Mouse (Mus musculus): Measurements from ENCODE around the gene Magi2. TPM values are rescaled to one million over a fixed set of nuclear protein-coding genes. Genes with fewer than 3 reads are reported as not detected.

The Magi2 gene
- polyA plus RNA-seq (2015; fragmentation: Nextera tagmentation; extraction: Ambion mirVana), result 5.0 and 5.2 TPM in 2 replicates

GRCm38 (mm10) chr5:19226866-19227243 is at the start of gene Magi2:
Magi2 (plus strand) TSS chr5:19227036.
- Histone ChIP-seq H3K27me3 (replicated peaks) (no peaks in the 10 kb centered on the region), H3K4me3 (replicated peaks) (peak within 1 kb of the TSS; percentile 58), H3K9me3 (no peaks in the 10 kb centered on the region), H3K36me3 (no peaks in the 10 kb centered on the region), H3K27ac (peak within 1 kb of the TSS; percentile 80), H3K4me2 (peak within 1 kb of the TSS; percentile 95), H3K9ac (peak within 1 kb of the TSS; percentile 50), H3K4me1 (no peaks in the 10 kb centered on the region)
- WGBS, result under 1% methylated on average over 24 of the region's 26 CpGs
- ATAC-seq (ENCODE audit: insufficient read depth, low FRiP score, low read depth), result no peak

- no peaks in the 10 kb centered on the region for H3K9me3 ChIP-seq
- WGBS, result 66% methylated on average over 6 of the region's 6 CpGs
- ATAC-seq (ENCODE audit: insufficient read depth, low FRiP score, low read depth), result no peak
- no peaks in the 10 kb centered on the region for H3K4me1 ChIP-seq
- H3K27ac ChIP-seq, result no peak overlapping the region
- H3K36me3 ChIP-seq, result no peaks in the 10 kb centered on the region
- no peak overlapping the region for H3K4me3 ChIP-seq (replicated peaks)
- no peak overlapping the region for H3K4me2 ChIP-seq
- H3K9ac ChIP-seq, result no peak overlapping the region
- H3K27me3 ChIP-seq (replicated peaks), result no peaks in the 10 kb centered on the region
Observed at GRCm38 (mm10) chr5:19178594-19178993, 48.2 kb upstream of the Magi2 start.

DNA sequence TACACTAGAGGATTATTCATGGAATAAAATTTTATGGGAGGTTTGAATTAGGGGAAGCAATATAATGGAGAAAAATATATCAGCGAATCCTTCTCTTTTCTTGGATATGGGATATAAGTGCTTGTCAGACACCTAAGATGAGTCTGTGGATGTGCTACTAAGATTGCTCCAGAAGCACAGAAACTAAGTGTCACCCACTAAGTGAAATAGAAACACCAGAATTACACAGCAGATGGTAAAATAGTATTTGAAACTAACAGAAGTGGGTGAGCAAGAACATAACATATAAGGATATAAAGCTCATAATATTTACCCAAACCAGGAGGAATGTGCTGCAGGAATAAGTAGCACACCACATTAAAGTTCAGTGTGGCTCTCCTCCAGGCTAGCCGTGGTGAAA is 40.7 kb upstream of the Magi2 start:
- ATAC-seq (ENCODE audit: insufficient read depth, low FRiP score, low read depth), result no peak
- H3K9me3 ChIP-seq, result no peaks in the 10 kb centered on the region
- no peak overlapping the region for H3K4me2 ChIP-seq
- H3K36me3 ChIP-seq, result no peaks in the 10 kb centered on the region
- H3K27ac ChIP-seq, result no peak overlapping the region
- 81% methylated on average over 2 of the region's 2 CpGs for WGBS
- H3K4me3 ChIP-seq (replicated peaks), result no peak overlapping the region
- no peak overlapping the region for H3K9ac ChIP-seq
- no peaks in the 10 kb centered on the region for H3K27me3 ChIP-seq (replicated peaks)
- H3K4me1 ChIP-seq, result no peaks in the 10 kb centered on the region

- Histone ChIP-seq H3K9ac (no peak overlapping the region), H3K36me3 (no peaks in the 10 kb centered on the region), H3K4me1 (no peaks in the 10 kb centered on the region), H3K4me3 (replicated peaks) (no peak overlapping the region), H3K9me3 (no peaks in the 10 kb centered on the region), H3K27ac (no peak overlapping the region), H3K4me2 (no peak overlapping the region), H3K27me3 (replicated peaks) (no peaks in the 10 kb centered on the region)
- ATAC-seq (ENCODE audit: insufficient read depth, low FRiP score, low read depth), result no peak
- WGBS, result 72% methylated on average over 3 of the region's 3 CpGs
Observed at GRCm38 (mm10) chr5:19211665-19212064, 15.2 kb upstream of the Magi2 start.

DNA sequence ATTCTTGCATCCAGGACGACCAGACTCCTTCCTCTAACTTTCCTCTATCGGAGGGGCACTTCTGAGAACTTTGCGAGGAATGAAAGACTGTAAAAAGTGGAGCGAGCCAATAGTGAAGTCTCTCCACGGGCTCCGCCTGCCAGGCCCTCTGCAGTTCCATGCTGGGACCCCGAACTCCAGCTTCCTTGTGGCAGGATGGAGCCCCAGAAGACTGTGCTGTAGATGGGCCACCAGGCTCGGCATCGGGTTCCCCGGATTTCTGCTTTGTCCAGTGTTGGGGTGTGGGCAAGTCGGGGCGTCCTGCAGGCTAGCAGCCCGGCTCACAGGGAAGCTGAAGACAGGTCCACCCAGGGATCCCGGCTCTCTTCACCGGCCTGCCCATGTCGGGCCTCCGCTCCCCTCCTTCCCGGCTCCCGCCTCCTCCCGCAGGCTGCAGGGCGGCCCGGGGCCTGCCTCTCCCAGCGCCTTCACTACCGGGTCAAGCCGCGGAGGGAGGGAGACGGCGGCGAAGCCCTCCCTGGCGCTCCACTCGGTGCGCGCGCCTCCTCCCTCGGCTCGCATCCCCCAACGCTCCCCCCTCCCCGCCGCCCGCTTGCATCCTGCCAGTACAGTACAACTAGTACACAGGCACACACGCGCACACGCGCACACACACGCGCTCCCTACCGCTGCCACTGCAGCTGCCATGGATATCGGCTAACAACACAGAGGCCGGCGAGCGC is 531 bp upstream of the Magi2 start:
- no peaks in the 10 kb centered on the region for H3K9me3 ChIP-seq
- peak; percentile 92 for ATAC-seq (ENCODE audit: insufficient read depth, low FRiP score, low read depth)
- H3K4me1 ChIP-seq, result no peaks in the 10 kb centered on the region
- H3K27me3 ChIP-seq (replicated peaks), result no peaks in the 10 kb centered on the region
- H3K27ac ChIP-seq, result peak overlapping the region; percentile 80
- H3K9ac ChIP-seq, result peak overlapping the region; percentile 50
- H3K4me3 ChIP-seq (replicated peaks), result peak overlapping the region; percentile 58
- H3K36me3 ChIP-seq, result no peaks in the 10 kb centered on the region
- H3K4me2 ChIP-seq, result peak overlapping the region; percentile 95
- whole genome bisulfite sequencing, result under 1% methylated on average over 46 of the region's 51 CpGs

DNA sequence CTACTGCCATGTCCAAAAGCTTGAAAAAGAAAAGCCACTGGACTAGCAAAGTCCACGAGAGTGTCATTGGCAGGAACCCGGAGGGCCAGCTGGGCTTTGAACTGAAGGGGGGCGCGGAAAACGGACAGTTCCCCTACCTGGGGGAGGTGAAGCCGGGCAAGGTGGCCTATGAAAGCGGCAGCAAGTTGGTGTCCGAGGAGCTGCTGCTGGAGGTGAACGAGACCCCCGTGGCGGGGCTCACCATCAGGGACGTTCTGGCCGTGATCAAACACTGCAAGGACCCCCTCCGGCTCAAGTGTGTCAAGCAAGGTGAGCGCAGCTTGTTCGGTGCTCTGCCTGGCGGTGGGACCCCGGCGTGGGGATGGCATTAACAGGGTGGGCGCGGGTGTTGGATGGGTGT is 445 bp downstream of the Magi2 start:
- Histone ChIP-seq H3K4me2 (peak overlapping the region; percentile 95), H3K9ac (peak overlapping the region; percentile 50; the same call in 1 of the 2 replicates), H3K36me3 (no peaks in the 10 kb centered on the region), H3K4me1 (no peaks in the 10 kb centered on the region), H3K27ac (no peak overlapping the region; the same call in 1 of the 2 replicates), H3K9me3 (no peaks in the 10 kb centered on the region), H3K4me3 (replicated peaks) (peak overlapping the region; percentile 58), H3K27me3 (replicated peaks) (no peaks in the 10 kb centered on the region)
- no peak for ATAC-seq (ENCODE audit: insufficient read depth, low FRiP score, low read depth)
- under 1% methylated on average over 21 of the region's 21 CpGs for WGBS

DNA sequence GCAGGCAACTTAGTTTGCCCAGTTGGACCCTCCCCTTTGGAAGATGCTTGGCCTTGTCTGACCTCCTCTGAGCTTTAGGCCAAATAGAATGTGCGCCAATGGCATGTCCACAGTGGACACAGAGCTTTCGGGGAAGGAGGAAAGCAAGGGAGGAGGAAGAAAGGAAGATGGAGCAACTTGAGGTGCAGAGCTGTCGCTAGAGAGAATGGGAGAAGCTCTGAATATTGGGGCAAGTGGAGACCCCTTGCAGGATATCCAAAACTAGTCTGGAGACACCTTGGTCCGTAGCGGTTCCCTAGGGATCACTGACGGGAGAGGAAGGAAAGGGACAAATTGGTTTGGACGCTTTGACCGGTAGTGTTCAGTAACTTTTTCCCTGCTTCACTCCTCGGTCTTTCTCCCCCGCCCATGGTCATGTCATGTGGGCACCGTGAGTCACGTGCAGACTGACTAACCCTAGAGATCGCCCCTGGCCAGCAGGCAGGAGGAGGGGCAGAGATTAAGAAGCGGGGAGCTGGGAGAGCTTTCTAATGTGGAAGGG is 1.0 kb downstream of the Magi2 start:
- no peak for ATAC-seq (ENCODE audit: insufficient read depth, low FRiP score, low read depth)
- H3K4me3 ChIP-seq (replicated peaks), result peak overlapping the region; percentile 58
- H3K36me3 ChIP-seq, result no peaks in the 10 kb centered on the region
- H3K4me2 ChIP-seq, result peak overlapping the region; percentile 95
- no peaks in the 10 kb centered on the region for H3K27me3 ChIP-seq (replicated peaks)
- no peak overlapping the region for H3K27ac ChIP-seq
- H3K9ac ChIP-seq, result peak overlapping the region; percentile 50; the same call in 1 of the 2 replicates
- under 1% methylated on average over 14 of the region's 14 CpGs for WGBS
- no peaks in the 10 kb centered on the region for H3K4me1 ChIP-seq
- H3K9me3 ChIP-seq, result no peaks in the 10 kb centered on the region

DNA sequence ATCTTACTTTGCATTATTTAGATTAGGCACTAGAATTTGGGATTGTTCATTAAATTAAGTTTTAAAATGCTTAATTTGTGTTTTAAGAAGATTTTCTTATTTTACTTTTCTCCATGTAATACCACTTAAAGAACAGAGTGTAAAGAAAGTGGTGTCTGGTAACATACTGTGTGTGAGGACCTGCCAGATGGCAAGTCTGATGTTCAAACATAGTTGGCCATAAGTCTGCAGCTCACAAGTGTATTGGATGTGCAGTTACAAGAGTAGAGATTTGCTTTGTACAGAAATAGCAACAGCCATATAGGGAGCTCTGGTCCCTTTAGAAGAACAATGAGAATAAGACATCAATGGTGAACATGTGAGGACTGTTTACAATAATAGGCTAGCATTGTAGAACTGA is 15.0 kb downstream of the Magi2 start:
- Histone ChIP-seq H3K27me3 (replicated peaks) (no peaks in the 10 kb centered on the region), H3K9ac (no peak overlapping the region), H3K9me3 (no peaks in the 10 kb centered on the region), H3K4me2 (no peak overlapping the region), H3K27ac (no peak overlapping the region), H3K36me3 (no peaks in the 10 kb centered on the region), H3K4me3 (replicated peaks) (no peak overlapping the region), H3K4me1 (no peaks in the 10 kb centered on the region)
- ATAC-seq (ENCODE audit: insufficient read depth, low FRiP score, low read depth), result no peak

DNA sequence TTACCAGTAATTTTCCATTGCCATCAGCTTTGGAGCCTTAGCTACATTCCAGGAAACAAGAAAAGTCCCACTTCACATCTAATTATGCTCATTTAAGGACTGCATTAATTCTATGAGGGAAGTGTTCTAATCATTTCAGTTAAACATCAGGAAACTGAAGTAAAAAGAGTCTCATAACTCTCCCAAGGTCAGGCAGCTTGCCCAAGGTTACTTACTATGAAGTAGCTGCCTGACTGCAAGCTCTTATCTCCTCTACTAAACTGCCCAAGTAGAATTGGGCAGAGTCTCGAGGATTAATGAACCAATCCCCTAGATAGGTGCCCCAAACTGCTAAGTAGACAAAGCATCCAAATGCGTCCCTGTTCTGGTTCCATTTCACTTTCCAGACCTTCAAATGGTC is 19.6 kb downstream of the Magi2 start:
- no peak for ATAC-seq (ENCODE audit: insufficient read depth, low FRiP score, low read depth)
- Histone ChIP-seq H3K4me1 (no peaks in the 10 kb centered on the region), H3K4me3 (replicated peaks) (no peak overlapping the region), H3K27me3 (replicated peaks) (no peaks in the 10 kb centered on the region), H3K27ac (no peak overlapping the region), H3K9me3 (no peaks in the 10 kb centered on the region), H3K9ac (no peak overlapping the region), H3K36me3 (no peaks in the 10 kb centered on the region), H3K4me2 (no peak overlapping the region)
- WGBS, result 48% methylated on average over 2 of the region's 2 CpGs

- Histone ChIP-seq H3K9ac (no peak overlapping the region), H3K4me3 (replicated peaks) (no peak overlapping the region), H3K4me1 (no peaks in the 10 kb centered on the region), H3K4me2 (no peak overlapping the region), H3K27ac (no peak overlapping the region), H3K36me3 (no peaks in the 10 kb centered on the region), H3K9me3 (no peaks in the 10 kb centered on the region), H3K27me3 (replicated peaks) (no peaks in the 10 kb centered on the region)
- ATAC-seq (ENCODE audit: insufficient read depth, low FRiP score, low read depth), result no peak
- 65% methylated on average over 3 of the region's 3 CpGs for WGBS
Observed at GRCm38 (mm10) chr5:19247266-19247665, 20.4 kb downstream of the Magi2 start.

- no peak overlapping the region for H3K9ac ChIP-seq
- 50% methylated on average over 5 of the region's 5 CpGs for WGBS
- no peak for ATAC-seq (ENCODE audit: insufficient read depth, low FRiP score, low read depth)
Observed at GRCm38 (mm10) chr5:19262816-19263215, 36.0 kb downstream of the Magi2 start.

GRCm38 (mm10) chr5:19264627-19265026 is 37.8 kb downstream of the Magi2 start:
- Histone ChIP-seq H3K27ac (no peak overlapping the region), H3K9ac (no peak overlapping the region), H3K4me1 (no peaks in the 10 kb centered on the region), H3K4me3 (replicated peaks) (no peak overlapping the region), H3K4me2 (no peak overlapping the region), H3K36me3 (no peaks in the 10 kb centered on the region), H3K27me3 (replicated peaks) (no peaks in the 10 kb centered on the region), H3K9me3 (no peaks in the 10 kb centered on the region)
- ATAC-seq (ENCODE audit: insufficient read depth, low FRiP score, low read depth), result no peak
- 67% methylated on average over 2 of the region's 2 CpGs for WGBS

More at GRCm38 (mm10) chr5:19262816-19263215, 36.0 kb downstream of the Magi2 start:
- no peaks in the 10 kb centered on the region for H3K36me3 ChIP-seq
- no peak overlapping the region for H3K27ac ChIP-seq
- no peaks in the 10 kb centered on the region for H3K4me1 ChIP-seq
- H3K9me3 ChIP-seq, result no peaks in the 10 kb centered on the region
- H3K27me3 ChIP-seq (replicated peaks), result no peaks in the 10 kb centered on the region
- no peak overlapping the region for H3K4me2 ChIP-seq
- no peak overlapping the region for H3K4me3 ChIP-seq (replicated peaks)
